Mouse (Mus musculus): Measurements from ENCODE around the gene Atp5e. TPM values are rescaled to one million over a fixed set of nuclear protein-coding genes. Genes with fewer than 3 reads are reported as not detected.

Atp5e gene
- total and polyA plus RNA-seq, 2 experiments = 502 to 519 TPM

GRCm38 (mm10) chr2:174426856-174427255 is 37.0 kb downstream of the Atp5e start:
- H3K27ac ChIP-seq (replicated peaks; ENCODE audit: insufficient read depth, low read depth, low read length) = no peak overlapping the region
- no peak for TF ChIP-seq CTCF (IDR thresholded peaks at IDR 0.05; ENCODE audit: low read depth, low read length)
- TF ChIP-seq POLR2A (IDR thresholded peaks at IDR 0.05; ENCODE audit: extremely low read depth, insufficient read depth, low read length) = no peak
- 92% methylated on average over 12 of the region's 12 CpGs for WGBS

GRCm38 (mm10) chr2:174424301-174425085 is 39.4 kb downstream of the Atp5e start:
- H3K27ac ChIP-seq (replicated peaks; ENCODE audit: insufficient read depth, low read depth, low read length) = no peak overlapping the region
- H3K4me3 ChIP-seq (ENCODE audit: insufficient read depth, low read depth, low read length) = no peak overlapping the region
- H3K27me3 ChIP-seq (ENCODE audit: control insufficient read depth, insufficient read depth, low read length) = no peaks in the 10 kb centered on the region
- peaks cover 18% of the 10 kb centered on the region for H3K36me3 ChIP-seq (ENCODE audit: control insufficient read depth, insufficient read depth, low read length)
- TF ChIP-seq CTCF (IDR thresholded peaks at IDR 0.05; ENCODE audit: low read depth, low read length) = no peak
- no peak for TF ChIP-seq POLR2A (IDR thresholded peaks at IDR 0.05; ENCODE audit: extremely low read depth, insufficient read depth, low read length)
- no peaks in the 10 kb centered on the region for H3K4me1 ChIP-seq (ENCODE audit: control insufficient read depth, insufficient read depth, low read length)
- no peak overlapping the region for H3K9ac ChIP-seq (ENCODE audit: low read depth, low read length)
- no peaks in the 10 kb centered on the region for H3K79me2 ChIP-seq (ENCODE audit: control insufficient read depth, insufficient read depth, low read length)
- DNase-seq (ENCODE audit: extremely low read depth, low read depth, low spot score) = no peak
- WGBS = 93% methylated on average over 11 of the region's 11 CpGs

More at GRCm38 (mm10) chr2:174426856-174427255, 37.0 kb downstream of the Atp5e start:
- H3K79me2 ChIP-seq (ENCODE audit: control insufficient read depth, insufficient read depth, low read length) = no peaks in the 10 kb centered on the region
- peaks cover 27% of the 10 kb centered on the region for H3K36me3 ChIP-seq (ENCODE audit: control insufficient read depth, insufficient read depth, low read length)
- H3K27me3 ChIP-seq (ENCODE audit: control insufficient read depth, insufficient read depth, low read length) = no peaks in the 10 kb centered on the region
- H3K9ac ChIP-seq (ENCODE audit: low read depth, low read length) = no peak overlapping the region
- H3K4me1 ChIP-seq (ENCODE audit: control insufficient read depth, insufficient read depth, low read length) = no peaks in the 10 kb centered on the region
- DNase-seq (ENCODE audit: extremely low read depth, low read depth, low spot score) = no peak
- H3K4me3 ChIP-seq (ENCODE audit: insufficient read depth, low read depth, low read length) = no peak overlapping the region

- Histone ChIP-seq H3K9ac (ENCODE audit: low read depth, low read length) (no peak overlapping the region), H3K27me3 (ENCODE audit: control insufficient read depth, insufficient read depth, low read length) (no peaks in the 10 kb centered on the region), H3K4me1 (ENCODE audit: control insufficient read depth, insufficient read depth, low read length) (peaks cover 4% of the 10 kb centered on the region; the same call in 1 of the 2 replicates), H3K36me3 (ENCODE audit: control insufficient read depth, insufficient read depth, low read length) (peaks cover 2% of the 10 kb centered on the region; the same call in 1 of the 2 replicates), H3K79me2 (ENCODE audit: control insufficient read depth, insufficient read depth, low read length) (peaks cover 13% of the 10 kb centered on the region; the same call in 1 of the 2 replicates), H3K4me3 (ENCODE audit: insufficient read depth, low read depth, low read length) (no peak overlapping the region), H3K27ac (replicated peaks; ENCODE audit: insufficient read depth, low read depth, low read length) (no peak overlapping the region)
- 95% methylated on average over 6 of the region's 6 CpGs for WGBS
- DNase-seq (ENCODE audit: extremely low read depth, low read depth, low spot score) = no peak
- TF ChIP-seq CTCF (IDR thresholded peaks at IDR 0.05; ENCODE audit: low read depth, low read length) (no peak), POLR2A (IDR thresholded peaks at IDR 0.05; ENCODE audit: extremely low read depth, insufficient read depth, low read length) (no peak)
These were observed 42.8 kb downstream of the Atp5e start for GRCm38 (mm10) chr2:174421107-174421506.

GRCm38 (mm10) chr2:174415731-174416310 is 48.1 kb downstream of the Atp5e start, which contains the start of gene Nelfcd:
Gene Nelfcd, plus strand, starts transcription at chr2:174415804.
- Histone ChIP-seq H3K4me1 (ENCODE audit: control insufficient read depth, insufficient read depth, low read length) (peaks cover 4% of the 10 kb centered on the region; the same call in 1 of the 2 replicates), H3K79me2 (ENCODE audit: control insufficient read depth, insufficient read depth, low read length) (peaks cover 17% of the 10 kb centered on the region; the same call in 1 of the 2 replicates), H3K9ac (ENCODE audit: low read depth, low read length) (peak within 1 kb of the TSS; percentile 91), H3K36me3 (ENCODE audit: control insufficient read depth, insufficient read depth, low read length) (no peaks in the 10 kb centered on the region), H3K4me3 (ENCODE audit: insufficient read depth, low read depth, low read length) (peak within 1 kb of the TSS; percentile 93), H3K27me3 (ENCODE audit: control insufficient read depth, insufficient read depth, low read length) (no peaks in the 10 kb centered on the region), H3K27ac (replicated peaks; ENCODE audit: insufficient read depth, low read depth, low read length) (peak within 1 kb of the TSS; percentile 68)
- DNase-seq (ENCODE audit: extremely low read depth, low read depth, low spot score) = peak; percentile 83
- no peak for TF ChIP-seq CTCF (IDR thresholded peaks at IDR 0.05; ENCODE audit: low read depth, low read length)
- 0 out of 2 replicates have a peak, but pooled peaks have one; percentile 52 for TF ChIP-seq POLR2A (IDR thresholded peaks at IDR 0.05; ENCODE audit: extremely low read depth, insufficient read depth, low read length)
- WGBS = under 1% methylated on average over 40 of the region's 40 CpGs

- 57% methylated on average over 18 of the region's 18 CpGs for WGBS
- DNase-seq (ENCODE audit: extremely low read depth, low read depth, low spot score) = no peak
- no peaks in the 10 kb centered on the region for H3K36me3 ChIP-seq (ENCODE audit: control insufficient read depth, insufficient read depth, low read length)
- no peak overlapping the region for H3K9ac ChIP-seq (ENCODE audit: low read depth, low read length)
- H3K79me2 ChIP-seq (ENCODE audit: control insufficient read depth, insufficient read depth, low read length) = peaks cover 17% of the 10 kb centered on the region; the same call in 1 of the 2 replicates
- no peak overlapping the region for H3K27ac ChIP-seq (replicated peaks; ENCODE audit: insufficient read depth, low read depth, low read length)
- peaks cover 4% of the 10 kb centered on the region; the same call in 1 of the 2 replicates for H3K4me1 ChIP-seq (ENCODE audit: control insufficient read depth, insufficient read depth, low read length)
- H3K4me3 ChIP-seq (ENCODE audit: insufficient read depth, low read depth, low read length) = peak overlapping the region; percentile 10; the same call in 1 of the 2 replicates
- H3K27me3 ChIP-seq (ENCODE audit: control insufficient read depth, insufficient read depth, low read length) = no peaks in the 10 kb centered on the region
- TF ChIP-seq POLR2A (IDR thresholded peaks at IDR 0.05; ENCODE audit: extremely low read depth, insufficient read depth, low read length) = no peak
- TF ChIP-seq CTCF (IDR thresholded peaks at IDR 0.05; ENCODE audit: low read depth, low read length) = no peak
These were observed 48.7 kb downstream of the Atp5e start for GRCm38 (mm10) chr2:174415001-174415730.
